In genomic region chr9:78108796-78109239, GRCm38 (mm10) we compare ENCODE assay signal across 8 mouse cellular contexts. TPM values are rescaled to one million over a fixed set of nuclear protein-coding genes. Genes with fewer than 3 reads are reported as not detected.
DNase-seq lines count a peak whose midpoint lies in the region; ATAC-seq lines count a peak whose summit lies in the region.

Fbxo9 (minus strand) TSS chr9:78109065.
Ick (plus strand) TSS chr9:78109192.

- peaks cover 7% of the 10 kb centered on the region for H3K36me3 ChIP-seq in heart, embryonic 10.5 days
- H3K36me3 ChIP-seq in kidney, embryonic 15.5 days, result peaks cover 12% of the 10 kb centered on the region; the same call in 1 of the 2 replicates
- 0 out of 2 replicates have a peak, but pooled peaks cover 2% of the 10 kb centered on the region for H3K36me3 ChIP-seq in splenic B cell, adult 2 months (ENCODE audit: control insufficient read depth, insufficient read depth, low read length, poor library complexity, severe bottlenecking)

- under 1% methylated on average over 20 of the region's 20 CpGs for WGBS in heart, embryonic 10.5 days
- under 1% methylated on average over 20 of the region's 20 CpGs for WGBS in kidney, embryonic 15.5 days

- H3K4me3 ChIP-seq in heart, embryonic 10.5 days, result peak within 1 kb of the TSS; percentile 95
- peak within 1 kb of the TSS; percentile 90 for H3K4me3 ChIP-seq in kidney, embryonic 15.5 days (replicated peaks)

- H3K27ac ChIP-seq in heart, embryonic 10.5 days, result peak within 1 kb of the TSS; percentile 97
- H3K27ac ChIP-seq in kidney, embryonic 15.5 days, result peak within 1 kb of the TSS; percentile 94

- ATAC-seq in erythroblast, adult 5-6 weeks (replicated peaks; ENCODE audit: low FRiP score, poor library complexity, severe bottlenecking), result peak; percentile 67
- peak; percentile 94 for ATAC-seq in kidney, embryonic 15.5 days (replicated peaks; ENCODE audit: low FRiP score)
- ATAC-seq in monocyte, adult 5-6 weeks (replicated peaks; ENCODE audit: insufficient number of reproducible peaks, low FRiP score, low TSS enrichment, poor library complexity, severe bottlenecking), result peak; percentile 94

- peak within 1 kb of the TSS; percentile 70 for H3K4me2 ChIP-seq in kidney, embryonic 15.5 days

- no peaks in the 10 kb centered on the region for H3K27me3 ChIP-seq in heart, embryonic 10.5 days (ENCODE audit: insufficient read depth, poor library complexity, severe bottlenecking)
- no peaks in the 10 kb centered on the region for H3K27me3 ChIP-seq in kidney, embryonic 15.5 days
- no peaks in the 10 kb centered on the region for H3K27me3 ChIP-seq in splenic B cell, adult 2 months (ENCODE audit: control insufficient read depth, insufficient read depth, low read length, poor library complexity, severe bottlenecking)

- H3K9me3 ChIP-seq in heart, embryonic 10.5 days, result no peaks in the 10 kb centered on the region
- H3K9me3 ChIP-seq in kidney, embryonic 15.5 days (replicated peaks), result no peaks in the 10 kb centered on the region

- peaks cover 16% of the 10 kb centered on the region for H3K4me1 ChIP-seq in heart, embryonic 10.5 days
- H3K4me1 ChIP-seq in kidney, embryonic 15.5 days, result peaks cover 39% of the 10 kb centered on the region

- peak; percentile 87 to 90 for DNase-seq in B cell, adult 2 months
- peak; percentile 99 for DNase-seq in brain, adult 2 months (ENCODE audit: low read depth, low spot score)
- DNase-seq in heart, embryonic 10.5 days (ENCODE audit: low spot score), result peak; percentile 97
- peak; percentile 91 for DNase-seq in liver
- peak; percentile 96 for DNase-seq in splenic B cell, adult 2 months (ENCODE audit: low read depth, low spot score)

- H3K9ac ChIP-seq in kidney, embryonic 15.5 days, result peak within 1 kb of the TSS; percentile 86

RNA-seq across cellular contexts. Expression of gene Fbxo9, which starts in this region (rescaled TPM):
- 517 and 623 TPM in 2 replicates for total RNA-seq in erythroblast, adult 5-6 weeks (2015; ENCODE audit: low replicate concordance)
- 741 and 893 TPM in 2 replicates for total RNA-seq in erythroblast, adult 5-6 weeks (2017; ENCODE audit: low replicate concordance)
- 28.5 and 30.6 TPM in 2 replicates for polyA plus RNA-seq in heart, embryonic 10.5 days (2016; fragmentation: Nextera tagmentation; extraction: Ambion mirVana)
- 38.4 and 40.1 TPM in 2 replicates for polyA plus RNA-seq in kidney, embryonic 15.5 days (2015; fragmentation: Nextera tagmentation; extraction: Ambion mirVana)
- 43.6 to 76.3 TPM (median 68.7 TPM) in 3 replicates for total RNA-seq in monocyte, adult 5-6 weeks (2017)

RNA-seq across cellular contexts. Expression of gene Ick, which starts in this region (rescaled TPM):
- total RNA-seq in erythroblast, adult 5-6 weeks (2015; ENCODE audit: low replicate concordance), result 5.4 and 13.8 TPM in 2 replicates
- 9.5 and 14.8 TPM in 2 replicates for total RNA-seq in erythroblast, adult 5-6 weeks (2017; ENCODE audit: low replicate concordance)
- 17.2 and 21.5 TPM in 2 replicates for polyA plus RNA-seq in heart, embryonic 10.5 days (2016; fragmentation: Nextera tagmentation; extraction: Ambion mirVana)
- 24.2 and 25.0 TPM in 2 replicates for polyA plus RNA-seq in kidney, embryonic 15.5 days (2015; fragmentation: Nextera tagmentation; extraction: Ambion mirVana)
- 3.4 to 5.2 TPM (median 3.9 TPM) in 3 replicates for total RNA-seq in monocyte, adult 5-6 weeks (2017)

Comparison
In these comparisons a context has a peak if more than half of its experiments do, and no peak if none do; other contexts are left out.
1. Peak in every context shown above with its lines: DNase-seq, ATAC-seq, H3K4me3 ChIP-seq and H3K27ac ChIP-seq.